Mouse (Mus musculus) forebrain, embryonic 13.5 days (tissue): Measurements from ENCODE around the gene Adgrf4. TPM values are rescaled to one million over a fixed set of nuclear protein-coding genes. Genes with fewer than 3 reads are reported as not detected.

Source experiments
- ATAC-seq: fragments of 200-750 bp; cut with Nextera tagmentation; 2 replicates; pipeline ENCODE4 v1.8.0; 2017
- H3K27ac ChIP-seq: fragments of 300-500 bp; sonication (generic); 2 replicates; pipeline ENCODE4 v1.5.1; 2015; ENCODE audit warnings: inconsistent platforms, mild to moderate bottlenecking, moderate library complexity
- H3K27me3 ChIP-seq: fragments of 300-500 bp; sonication (generic); 2 replicates; pipeline ENCODE4 v1.6.1; 2015; ENCODE audit warnings: mild to moderate bottlenecking, inconsistent platforms
- H3K36me3 ChIP-seq: fragments of 300-500 bp; sonication (generic); 2 replicates; pipeline ENCODE4 v1.6.1; 2015; ENCODE audit warnings: mild to moderate bottlenecking, inconsistent platforms; ENCODE audit not compliant: poor library complexity, severe bottlenecking
- H3K4me1 ChIP-seq: fragments of 300-500 bp; sonication (generic); 2 replicates; pipeline ENCODE4 v1.6.1; 2015; ENCODE audit warnings: inconsistent platforms
- H3K4me2 ChIP-seq: fragments of 300-500 bp; sonication (generic); 2 replicates; pipeline ENCODE4 v1.6.1; 2015; ENCODE audit warnings: inconsistent platforms, mild to moderate bottlenecking, moderate library complexity
- H3K4me3 ChIP-seq: fragments of 300-500 bp; sonication (generic); 2 replicates; pipeline ENCODE4 v1.5.1; 2015; ENCODE audit warnings: mild to moderate bottlenecking, inconsistent platforms
- H3K9ac ChIP-seq: fragments of 300-500 bp; sonication (generic); 2 replicates; pipeline ENCODE4 v1.6.1; 2015; ENCODE audit warnings: mild to moderate bottlenecking, inconsistent platforms
- H3K9me3 ChIP-seq: fragments of 300-500 bp; sonication (generic); replicated peaks from 2 replicates; pipeline ENCODE4 v1.6.1; 2016; ENCODE audit warnings: inconsistent platforms
- WGBS: fragments of 180-500 bp; shearing (Covaris S2); methylation state at CpG from one replicate; pipeline ENCODE4 v1.1.7; 2015; 5-methylcytosine and 5-hydroxymethylcytosine counted together
- polyA plus RNA-seq: library from polyadenylated mRNA; unstranded; fragments of >200 nt; fragmentation: Nextera tagmentation; extraction: Ambion mirVana; gene quantifications from 2 replicates; pipeline ENCODE4 v1.2.1, GENCODE M21; 2015

Adgrf4 gene
- 0.05 and 0.10 TPM in 2 replicates for polyA plus RNA-seq

GRCm38 (mm10) chr17:42692136-42692535 is at the start of gene Adgrf4:
TSS of gene Adgrf4 (minus strand) at chr17:42692284.
- Histone ChIP-seq H3K27ac (no peak within 1 kb of the TSS), H3K4me1 (no peaks in the 10 kb centered on the region), H3K9ac (no peak within 1 kb of the TSS), H3K4me2 (no peak within 1 kb of the TSS), H3K36me3 (no peaks in the 10 kb centered on the region), H3K9me3 (no peaks in the 10 kb centered on the region), H3K4me3 (no peak within 1 kb of the TSS), H3K27me3 (no peaks in the 10 kb centered on the region)
- ATAC-seq, result no peak
- 93% methylated on average over 10 of the region's 10 CpGs for WGBS

- Histone ChIP-seq H3K36me3 (no peaks in the 10 kb centered on the region), H3K27ac (no peak within 1 kb of the TSS), H3K9ac (no peak within 1 kb of the TSS), H3K4me2 (no peak within 1 kb of the TSS), H3K4me3 (no peak within 1 kb of the TSS), H3K4me1 (no peaks in the 10 kb centered on the region), H3K27me3 (no peaks in the 10 kb centered on the region), H3K9me3 (no peaks in the 10 kb centered on the region)
- ATAC-seq, result no peak
- WGBS, result 27% methylated on average over 7 of the region's 7 CpGs
Measured at GRCm38 (mm10) chr17:42741801-42742217, 49.7 kb upstream of the Adgrf4 start, which contains the start of gene Adgrf2. TSS of gene Adgrf2 (minus strand) at chr17:42742179.

- WGBS, result 89% methylated on average over 6 of the region's 6 CpGs
- no peak overlapping the region for H3K9ac ChIP-seq
- H3K27ac ChIP-seq, result no peak overlapping the region
- H3K4me3 ChIP-seq, result no peak overlapping the region
- no peaks in the 10 kb centered on the region for H3K27me3 ChIP-seq
- H3K4me1 ChIP-seq, result no peaks in the 10 kb centered on the region
- H3K4me2 ChIP-seq, result no peak overlapping the region
- no peaks in the 10 kb centered on the region for H3K9me3 ChIP-seq
- H3K36me3 ChIP-seq, result no peaks in the 10 kb centered on the region
- ATAC-seq, result no peak
Measured at GRCm38 (mm10) chr17:42738794-42739193, 46.7 kb upstream of the Adgrf4 start.

- Histone ChIP-seq H3K9me3 (no peaks in the 10 kb centered on the region), H3K27me3 (no peaks in the 10 kb centered on the region), H3K4me3 (no peak overlapping the region), H3K9ac (no peak overlapping the region), H3K27ac (no peak overlapping the region), H3K4me2 (no peak overlapping the region), H3K36me3 (no peaks in the 10 kb centered on the region), H3K4me1 (no peaks in the 10 kb centered on the region)
- no peak for ATAC-seq
- 51% methylated on average over 3 of the region's 3 CpGs for WGBS
Measured at GRCm38 (mm10) chr17:42717161-42717560, 25.1 kb upstream of the Adgrf4 start.

GRCm38 (mm10) chr17:42714991-42715390 is 22.9 kb upstream of the Adgrf4 start:
- Histone ChIP-seq H3K4me2 (no peak overlapping the region), H3K9me3 (no peaks in the 10 kb centered on the region), H3K27me3 (no peaks in the 10 kb centered on the region), H3K36me3 (no peaks in the 10 kb centered on the region), H3K9ac (no peak overlapping the region), H3K4me1 (no peaks in the 10 kb centered on the region), H3K27ac (no peak overlapping the region), H3K4me3 (no peak overlapping the region)
- WGBS, result 93% methylated on average over 7 of the region's 7 CpGs
- ATAC-seq, result no peak

- Histone ChIP-seq H3K4me1 (no peaks in the 10 kb centered on the region), H3K9ac (no peak overlapping the region), H3K9me3 (no peaks in the 10 kb centered on the region), H3K27me3 (no peaks in the 10 kb centered on the region), H3K4me3 (no peak overlapping the region), H3K4me2 (no peak overlapping the region), H3K36me3 (no peaks in the 10 kb centered on the region), H3K27ac (no peak overlapping the region)
- 92% methylated on average over 7 of the region's 7 CpGs for WGBS
- ATAC-seq, result no peak
Measured at GRCm38 (mm10) chr17:42710717-42711116, 18.6 kb upstream of the Adgrf4 start.

- Histone ChIP-seq H3K4me1 (no peaks in the 10 kb centered on the region), H3K27ac (no peak overlapping the region), H3K27me3 (no peaks in the 10 kb centered on the region), H3K9ac (no peak overlapping the region), H3K4me3 (no peak overlapping the region), H3K9me3 (no peaks in the 10 kb centered on the region), H3K36me3 (no peaks in the 10 kb centered on the region), H3K4me2 (no peak overlapping the region)
- no peak for ATAC-seq
- WGBS, result 88% methylated on average over 4 of the region's 4 CpGs
Measured at GRCm38 (mm10) chr17:42705611-42706010, 13.5 kb upstream of the Adgrf4 start.

- Histone ChIP-seq H3K4me2 (no peak overlapping the region), H3K4me3 (no peak overlapping the region), H3K9ac (no peak overlapping the region), H3K4me1 (no peaks in the 10 kb centered on the region), H3K9me3 (no peaks in the 10 kb centered on the region), H3K27me3 (no peaks in the 10 kb centered on the region), H3K27ac (no peak overlapping the region), H3K36me3 (no peaks in the 10 kb centered on the region)
- no peak for ATAC-seq
- 93% methylated on average over 9 of the region's 9 CpGs for WGBS
Measured at GRCm38 (mm10) chr17:42702198-42702597, 10.1 kb upstream of the Adgrf4 start.

- no peak for ATAC-seq
- Histone ChIP-seq H3K9ac (no peak overlapping the region), H3K9me3 (no peaks in the 10 kb centered on the region), H3K27ac (no peak overlapping the region), H3K27me3 (no peaks in the 10 kb centered on the region), H3K36me3 (no peaks in the 10 kb centered on the region), H3K4me1 (no peaks in the 10 kb centered on the region), H3K4me3 (no peak overlapping the region), H3K4me2 (no peak overlapping the region)
- WGBS, result 89% methylated on average over 4 of the region's 4 CpGs
Measured at GRCm38 (mm10) chr17:42694730-42695129, 2.6 kb upstream of the Adgrf4 start.

- Histone ChIP-seq H3K36me3 (no peaks in the 10 kb centered on the region), H3K4me3 (no peak overlapping the region), H3K27me3 (no peaks in the 10 kb centered on the region), H3K27ac (no peak overlapping the region), H3K4me1 (no peaks in the 10 kb centered on the region), H3K9me3 (no peaks in the 10 kb centered on the region), H3K4me2 (no peak overlapping the region), H3K9ac (no peak overlapping the region)
- no peak for ATAC-seq
- 93% methylated on average over 8 of the region's 8 CpGs for WGBS
Measured at GRCm38 (mm10) chr17:42690531-42690930, 1.6 kb downstream of the Adgrf4 start.

- Histone ChIP-seq H3K4me3 (no peak overlapping the region), H3K4me2 (peak overlapping the region; percentile 44), H3K27ac (no peak overlapping the region), H3K9ac (no peak overlapping the region), H3K4me1 (no peaks in the 10 kb centered on the region), H3K9me3 (no peaks in the 10 kb centered on the region), H3K27me3 (no peaks in the 10 kb centered on the region), H3K36me3 (no peaks in the 10 kb centered on the region)
- WGBS, result 23% methylated on average over 14 of the region's 14 CpGs
- peak; percentile 89 for ATAC-seq
Measured at GRCm38 (mm10) chr17:42658634-42659422, 33.3 kb downstream of the Adgrf4 start.

GRCm38 (mm10) chr17:42643416-42643815 is 48.7 kb downstream of the Adgrf4 start:
- H3K9me3 ChIP-seq, result no peaks in the 10 kb centered on the region
- whole genome bisulfite sequencing, result 91% methylated on average over 3 of the region's 3 CpGs

GRCm38 (mm10) chr17:42630206-42630605 is 61.9 kb downstream of the Adgrf4 start:
- Histone ChIP-seq H3K36me3 (no peaks in the 10 kb centered on the region), H3K9ac (no peak overlapping the region), H3K4me2 (no peak overlapping the region), H3K9me3 (no peaks in the 10 kb centered on the region), H3K27ac (no peak overlapping the region), H3K4me3 (no peak overlapping the region), H3K27me3 (no peaks in the 10 kb centered on the region), H3K4me1 (no peaks in the 10 kb centered on the region)
- WGBS, result 90% methylated on average over 2 of the region's 2 CpGs
- ATAC-seq, result no peak

More at GRCm38 (mm10) chr17:42643416-42643815, 48.7 kb downstream of the Adgrf4 start:
- no peak overlapping the region for H3K4me2 ChIP-seq
- no peak overlapping the region for H3K27ac ChIP-seq
- H3K4me3 ChIP-seq, result no peak overlapping the region
- no peaks in the 10 kb centered on the region for H3K4me1 ChIP-seq
- H3K27me3 ChIP-seq, result no peaks in the 10 kb centered on the region
- H3K9ac ChIP-seq, result no peak overlapping the region
- ATAC-seq, result no peak
- H3K36me3 ChIP-seq, result no peaks in the 10 kb centered on the region
